In the genomic region with DNA sequence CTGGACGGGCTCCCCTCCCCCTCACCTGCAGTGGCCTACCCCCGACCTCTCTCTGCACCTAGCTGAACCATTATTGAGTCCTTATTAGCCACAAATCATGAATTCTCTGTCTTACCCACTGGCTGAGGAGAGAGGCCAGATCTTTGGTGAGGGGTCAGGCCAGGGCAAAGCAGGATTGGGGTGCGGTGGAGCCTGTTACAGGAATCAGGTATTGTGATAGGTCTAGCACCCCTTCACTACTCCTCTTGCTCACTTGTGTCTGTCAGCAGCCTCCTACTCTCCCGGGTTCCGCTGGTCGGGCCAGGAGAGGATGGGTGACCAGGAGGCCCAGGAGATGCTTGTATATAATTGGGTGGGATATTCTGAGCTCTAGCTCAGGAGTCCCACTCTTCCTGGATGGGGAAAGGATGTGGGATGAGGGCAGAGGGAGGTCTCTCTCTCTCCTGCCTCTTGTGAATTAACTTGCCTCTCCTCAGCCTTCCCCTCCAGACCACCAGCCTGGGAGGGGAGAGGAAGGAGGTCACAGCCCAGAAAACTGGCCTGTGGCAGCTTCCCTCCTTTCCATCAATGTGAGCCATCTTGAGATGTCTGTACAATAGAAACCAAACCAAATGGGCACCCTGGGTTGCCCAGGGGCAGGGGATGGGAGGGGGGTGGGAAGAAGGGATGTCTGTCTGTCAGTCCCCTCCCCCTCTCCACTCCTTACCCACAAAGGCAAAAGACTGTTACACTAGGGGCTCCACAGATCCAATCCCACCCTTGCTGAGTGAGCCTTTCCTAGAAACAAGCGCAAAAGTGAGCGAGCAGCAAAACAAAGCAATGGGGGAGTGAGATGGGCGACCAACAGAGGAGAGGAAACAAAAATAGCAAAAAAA, we compare ENCODE assay signal across 9 mouse cellular contexts. TPM values are rescaled to one million over a fixed set of nuclear protein-coding genes. Genes with fewer than 3 reads are reported as not detected.
DNase-seq lines count a peak whose midpoint lies in the region; ATAC-seq and TF ChIP-seq lines count a peak whose summit lies in the region.
"Had no signal": no experiment of that assay in that cellular context is flagged by ENCODE, and none has a peak within 500 bp of the region (broad histone marks: within the 10 kb centered on the region; RNA-seq: fewer than 3 reads in every experiment).

No protein-coding gene starts in this region.

- H3K9me3 ChIP-seq in liver, embryonic 12.5 days (replicated peaks): no peaks in the 10 kb centered on the region
- no peaks in the 10 kb centered on the region for H3K9me3 ChIP-seq in embryonic facial prominence, embryonic 15.5 days (replicated peaks)
- H3K9me3 ChIP-seq in hindbrain, postnatal 0 days (ENCODE audit: low read length): no peaks in the 10 kb centered on the region
- H3K9me3 ChIP-seq in neural tube, embryonic 14.5 days (ENCODE audit: control insufficient read depth, low read length): no peaks in the 10 kb centered on the region

- 62% methylated on average over 9 of the region's 9 CpGs for WGBS in liver, embryonic 12.5 days (ENCODE audit: insufficient replicate concordance)
- 35% methylated on average over 9 of the region's 9 CpGs for WGBS in embryonic facial prominence, embryonic 15.5 days
- WGBS in hindbrain, postnatal 0 days: 25% methylated on average over 9 of the region's 9 CpGs
- WGBS in neural tube, embryonic 14.5 days: 35% methylated on average over 9 of the region's 9 CpGs

- no peak overlapping the region for H3K27ac ChIP-seq in liver, embryonic 12.5 days
- peak overlapping the region; percentile 39; the same call in 1 of the 2 replicates for H3K27ac ChIP-seq in embryonic facial prominence, embryonic 15.5 days (replicated peaks)
- peak overlapping the region; percentile 34; the same call in 1 of the 2 replicates for H3K27ac ChIP-seq in hindbrain, postnatal 0 days
- H3K27ac ChIP-seq in neural tube, embryonic 14.5 days (ENCODE audit: low read depth, low read length): peak overlapping the region; percentile 22; the same call in 1 of the 2 replicates

- intact Hi-C loops in left cerebral cortex, postnatal 10 days (cut with DNase I): no loop called here

- ATAC-seq in liver, embryonic 12.5 days: no peak
- ATAC-seq in embryonic facial prominence, embryonic 15.5 days (ENCODE audit: insufficient number of reproducible peaks, low FRiP score, low TSS enrichment, low read depth): no peak
- no peak for ATAC-seq in hindbrain, postnatal 0 days
- no peak for ATAC-seq in neural tube, embryonic 14.5 days (ENCODE audit: low read depth)
- no peak for ATAC-seq in frontal cortex, adult (ENCODE audit: low TSS enrichment)

- TF ChIP-seq CTCF in hindbrain, postnatal 0 days (IDR thresholded peaks at IDR 0.05; ENCODE audit: low read depth): no peak

- H3K4me3 ChIP-seq in liver, embryonic 12.5 days: no peak overlapping the region
- no peak overlapping the region for H3K4me3 ChIP-seq in embryonic facial prominence, embryonic 15.5 days (replicated peaks)
- H3K4me3 ChIP-seq in hindbrain, postnatal 0 days (ENCODE audit: low read length): no peak overlapping the region
- H3K4me3 ChIP-seq in neural tube, embryonic 14.5 days (ENCODE audit: low read depth, low read length): no peak overlapping the region

- H3K4me1 ChIP-seq in liver, embryonic 12.5 days: peaks cover 55% of the 10 kb centered on the region
- H3K4me1 ChIP-seq in embryonic facial prominence, embryonic 15.5 days: peaks cover 78% of the 10 kb centered on the region
- H3K4me1 ChIP-seq in hindbrain, postnatal 0 days (ENCODE audit: insufficient read depth, low read length): peaks cover 36% of the 10 kb centered on the region
- H3K4me1 ChIP-seq in neural tube, embryonic 14.5 days (ENCODE audit: control insufficient read depth, insufficient read depth, low read length): peaks cover 48% of the 10 kb centered on the region

- H3K9ac ChIP-seq in liver, embryonic 12.5 days: 0 out of 2 replicates have a peak overlapping the region, but pooled peaks have one; percentile 6
- H3K9ac ChIP-seq in embryonic facial prominence, embryonic 15.5 days: no peak overlapping the region
- H3K9ac ChIP-seq in hindbrain, postnatal 0 days (replicated peaks; ENCODE audit: low read length): no peak overlapping the region
- 0 out of 2 replicates have a peak overlapping the region, but pooled peaks have one; percentile 21 for H3K9ac ChIP-seq in neural tube, embryonic 14.5 days (replicated peaks; ENCODE audit: low read depth, low read length)

- H3K36me3 ChIP-seq in liver, embryonic 12.5 days: peaks cover 15% of the 10 kb centered on the region; the same call in 1 of the 2 replicates
- peaks cover 45% of the 10 kb centered on the region for H3K36me3 ChIP-seq in embryonic facial prominence, embryonic 15.5 days
- peaks cover 24% of the 10 kb centered on the region for H3K36me3 ChIP-seq in hindbrain, postnatal 0 days (ENCODE audit: insufficient read depth, low read length)
- peaks cover 43% of the 10 kb centered on the region for H3K36me3 ChIP-seq in neural tube, embryonic 14.5 days (ENCODE audit: control insufficient read depth, insufficient read depth, low read length)

- H3K4me2 ChIP-seq in liver, embryonic 12.5 days: no peak overlapping the region
- H3K4me2 ChIP-seq in embryonic facial prominence, embryonic 15.5 days (replicated peaks): no peak overlapping the region
- H3K4me2 ChIP-seq in hindbrain, postnatal 0 days (ENCODE audit: low read depth, low read length): no peak overlapping the region
- H3K4me2 ChIP-seq in neural tube, embryonic 14.5 days (ENCODE audit: low read depth, low read length): no peak overlapping the region; the same call in 1 of the 2 replicates

- H3K27me3 ChIP-seq in liver, embryonic 12.5 days (replicated peaks): peaks cover 12% of the 10 kb centered on the region; the same call in 1 of the 2 replicates
- no peaks in the 10 kb centered on the region for H3K27me3 ChIP-seq in embryonic facial prominence, embryonic 15.5 days
- H3K27me3 ChIP-seq in hindbrain, postnatal 0 days (ENCODE audit: insufficient read depth, low read length): no peaks in the 10 kb centered on the region
- no peaks in the 10 kb centered on the region for H3K27me3 ChIP-seq in neural tube, embryonic 14.5 days (ENCODE audit: control insufficient read depth, insufficient read depth, low read length)

- DNase-seq in liver: no peak
- DNase-seq in hindbrain, postnatal 0 days (ENCODE audit: low spot score): no peak
- no peak for DNase-seq in cerebellum, postnatal 36 days
- no peak for DNase-seq in left cerebral cortex, postnatal 10 days (ENCODE audit: extremely low spot score in 1 of 2, low spot score in 2 of 2)
- DNase-seq: kidney, postnatal 36 days had no signal

RNA-seq across cellular contexts. Expression of a gene that starts 6.3 kb away (rescaled TPM):
- 2.8 and 3.1 TPM in 2 replicates for polyA plus RNA-seq in liver, embryonic 12.5 days (2016; fragmentation: Nextera tagmentation; extraction: Ambion mirVana)
- 22.5 and 22.8 TPM in 2 replicates for polyA plus RNA-seq in embryonic facial prominence, embryonic 15.5 days (2015; fragmentation: Nextera tagmentation; extraction: Ambion mirVana)
- total RNA-seq in hindbrain, postnatal 0 days (2014; rRNA removed): 52.3 and 54.5 TPM in 2 replicates
- polyA plus RNA-seq in hindbrain, postnatal 0 days (2015; fragmentation: Nextera tagmentation; extraction: Ambion mirVana): 13.9 and 15.3 TPM in 2 replicates
- polyA plus RNA-seq in neural tube, embryonic 14.5 days (2014; fragmentation: Nextera tagmentation; extraction: Ambion mirVana): 34.0 and 35.3 TPM in 2 replicates
- total RNA-seq in left cerebral cortex, postnatal 10 days (2021): 10 to 100 TPM in 1 of 2 experiments, 1 to 10 TPM in 1; 6.9 to 10.7 TPM

RNA-seq across cellular contexts. Expression of a gene that starts 9.6 kb away (rescaled TPM):
- polyA plus RNA-seq in liver, embryonic 12.5 days (2016; fragmentation: Nextera tagmentation; extraction: Ambion mirVana): 0.70 TPM in 1 of 2 replicates, not detected in the other
- polyA plus RNA-seq in embryonic facial prominence, embryonic 15.5 days (2015; fragmentation: Nextera tagmentation; extraction: Ambion mirVana): 96.3 and 107 TPM in 2 replicates
- not detected in 2 replicates for total RNA-seq in hindbrain, postnatal 0 days (2014; rRNA removed)
- polyA plus RNA-seq in hindbrain, postnatal 0 days (2015; fragmentation: Nextera tagmentation; extraction: Ambion mirVana): 0.44 and 1.3 TPM in 2 replicates
- not detected in 2 replicates for polyA plus RNA-seq in neural tube, embryonic 14.5 days (2014; fragmentation: Nextera tagmentation; extraction: Ambion mirVana)
- total RNA-seq in left cerebral cortex, postnatal 10 days (2021): not detected

RNA-seq across cellular contexts. Expression of a gene that starts 14.4 kb away (rescaled TPM):
- 101 and 102 TPM in 2 replicates for polyA plus RNA-seq in liver, embryonic 12.5 days (2016; fragmentation: Nextera tagmentation; extraction: Ambion mirVana)
- 183 and 199 TPM in 2 replicates for polyA plus RNA-seq in embryonic facial prominence, embryonic 15.5 days (2015; fragmentation: Nextera tagmentation; extraction: Ambion mirVana)
- 45.1 and 59.2 TPM in 2 replicates for total RNA-seq in hindbrain, postnatal 0 days (2014; rRNA removed)
- 189 and 198 TPM in 2 replicates for polyA plus RNA-seq in hindbrain, postnatal 0 days (2015; fragmentation: Nextera tagmentation; extraction: Ambion mirVana)
- 97.0 and 106 TPM in 2 replicates for polyA plus RNA-seq in neural tube, embryonic 14.5 days (2014; fragmentation: Nextera tagmentation; extraction: Ambion mirVana)
- 100 to 1,000 TPM; 109 to 110 TPM for total RNA-seq in left cerebral cortex, postnatal 10 days (2021)

RNA-seq across cellular contexts. Expression of a gene that starts 15.1 kb away (rescaled TPM):
- 37.9 and 39.5 TPM in 2 replicates for polyA plus RNA-seq in liver, embryonic 12.5 days (2016; fragmentation: Nextera tagmentation; extraction: Ambion mirVana)
- polyA plus RNA-seq in embryonic facial prominence, embryonic 15.5 days (2015; fragmentation: Nextera tagmentation; extraction: Ambion mirVana): 44.4 and 47.6 TPM in 2 replicates
- 119 and 131 TPM in 2 replicates for total RNA-seq in hindbrain, postnatal 0 days (2014; rRNA removed)
- 29.4 and 29.8 TPM in 2 replicates for polyA plus RNA-seq in hindbrain, postnatal 0 days (2015; fragmentation: Nextera tagmentation; extraction: Ambion mirVana)
- 43.5 and 44.1 TPM in 2 replicates for polyA plus RNA-seq in neural tube, embryonic 14.5 days (2014; fragmentation: Nextera tagmentation; extraction: Ambion mirVana)
- total RNA-seq in left cerebral cortex, postnatal 10 days (2021): 10 to 100 TPM; 78.8 to 82.6 TPM

RNA-seq across cellular contexts. Expression of a gene that starts 28.8 kb away (rescaled TPM):
- polyA plus RNA-seq in liver, embryonic 12.5 days (2016; fragmentation: Nextera tagmentation; extraction: Ambion mirVana): 189 TPM in 2 replicates
- polyA plus RNA-seq in embryonic facial prominence, embryonic 15.5 days (2015; fragmentation: Nextera tagmentation; extraction: Ambion mirVana): 625 and 678 TPM in 2 replicates
- total RNA-seq in hindbrain, postnatal 0 days (2014; rRNA removed): 59.7 and 60.8 TPM in 2 replicates
- polyA plus RNA-seq in hindbrain, postnatal 0 days (2015; fragmentation: Nextera tagmentation; extraction: Ambion mirVana): 59.1 and 61.1 TPM in 2 replicates
- 41.0 and 41.4 TPM in 2 replicates for polyA plus RNA-seq in neural tube, embryonic 14.5 days (2014; fragmentation: Nextera tagmentation; extraction: Ambion mirVana)
- 10 to 100 TPM; 47.2 to 48.6 TPM for total RNA-seq in left cerebral cortex, postnatal 10 days (2021)

Comparison
In these comparisons a context has a peak if more than half of its experiments do, and no peak if none do; other contexts are left out.
1. H3K9ac ChIP-seq: peak in liver, embryonic 12.5 days (single experiment) and neural tube, embryonic 14.5 days (single experiment); none in embryonic facial prominence, embryonic 15.5 days (single experiment) and hindbrain, postnatal 0 days (single experiment).
2. RNA of a gene that starts 9.6 kb away (polyA plus RNA-seq): 96.3 to 107 TPM in embryonic facial prominence, embryonic 15.5 days; 0.44 to 1.3 TPM in hindbrain, postnatal 0 days, 0.70 TPM in liver, embryonic 12.5 days and not detected in neural tube, embryonic 14.5 days; every median in the first group is over 10 times any median in the second.